Mouse (Mus musculus): ENCODE data around the gene Gli2. TPM values are rescaled to one million over a fixed set of nuclear protein-coding genes. Genes with fewer than 3 reads are reported as not detected.

The Gli2 gene
- total and polyA plus RNA-seq, 3 experiments: 1.5 to 11.3 TPM; not detected in 1

GRCm38 (mm10) chr1:119056491-119056890 is 3.1 kb upstream of the Gli2 start:
- no peak overlapping the region for H3K9ac ChIP-seq (ENCODE audit: control insufficient read depth, low read depth, low read length, poor library complexity, severe bottlenecking)
- no peak overlapping the region for H3K27ac ChIP-seq (ENCODE audit: control insufficient read depth, low read depth, low read length)
- no peak for DNase-seq (ENCODE audit: low read depth, low spot score)
- H3K4me3 ChIP-seq (ENCODE audit: control insufficient read depth in 1 of 2, insufficient read depth in 1 of 2, low read depth in 2 of 2, low read length in 2 of 2): no peak overlapping the region
- no peaks in the 10 kb centered on the region for H3K4me1 ChIP-seq (ENCODE audit: control insufficient read depth in 1 of 2, insufficient read depth in 2 of 2, low read length in 2 of 2)
- no peaks in the 10 kb centered on the region for H3K9me3 ChIP-seq (replicated peaks; ENCODE audit: insufficient read depth, low read length)
- no peak for TF ChIP-seq CHD2 (IDR thresholded peaks at IDR 0.05; ENCODE audit: low read length)
- no peak for TF ChIP-seq TAL1 (IDR thresholded peaks at IDR 0.05; ENCODE audit: low read length)
- TF ChIP-seq POLR2AphosphoS2 (IDR thresholded peaks at IDR 0.05; ENCODE audit: low read length): no peak
- no peak for TF ChIP-seq CTCF (IDR thresholded peaks at IDR 0.05 in 2 of 3, conservative IDR thresholded peaks at IDR 0.05 in 1 of 3; ENCODE audit: control insufficient read depth in 1 of 3, insufficient read depth in 1 of 3, low read depth in 2 of 3, low read length in 3 of 3, poor library complexity in 1 of 3, severe bottlenecking in 1 of 3)
- H3K36me3 ChIP-seq (ENCODE audit: control insufficient read depth in 1 of 2, insufficient read depth in 2 of 2, low read length in 2 of 2): no peaks in the 10 kb centered on the region
- H3K27me3 ChIP-seq (ENCODE audit: control insufficient read depth in 1 of 2, insufficient read depth in 2 of 2, low read length in 2 of 2): no peaks in the 10 kb centered on the region
- no peaks in the 10 kb centered on the region for H3K79me2 ChIP-seq (ENCODE audit: control insufficient read depth, insufficient read depth, low read length, poor library complexity)

- Histone ChIP-seq H3K27ac (ENCODE audit: control insufficient read depth, low read depth, low read length) (no peak overlapping the region), H3K4me3 (ENCODE audit: control insufficient read depth in 1 of 2, insufficient read depth in 1 of 2, low read depth in 2 of 2, low read length in 2 of 2) (no peak overlapping the region), H3K9me3 (replicated peaks; ENCODE audit: insufficient read depth, low read length) (no peaks in the 10 kb centered on the region), H3K36me3 (ENCODE audit: control insufficient read depth in 1 of 2, insufficient read depth in 2 of 2, low read length in 2 of 2) (no peaks in the 10 kb centered on the region), H3K27me3 (ENCODE audit: control insufficient read depth in 1 of 2, insufficient read depth in 2 of 2, low read length in 2 of 2) (no peaks in the 10 kb centered on the region), H3K9ac (ENCODE audit: control insufficient read depth, low read depth, low read length, poor library complexity, severe bottlenecking) (no peak overlapping the region), H3K79me2 (ENCODE audit: control insufficient read depth, insufficient read depth, low read length, poor library complexity) (no peaks in the 10 kb centered on the region), H3K4me1 (ENCODE audit: control insufficient read depth in 1 of 2, insufficient read depth in 2 of 2, low read length in 2 of 2) (no peaks in the 10 kb centered on the region)
- TF ChIP-seq RCOR1 (IDR thresholded peaks at IDR 0.05; ENCODE audit: low read depth, low read length) (no peak), MEF2A (IDR thresholded peaks at IDR 0.05; ENCODE audit: extremely low read depth, insufficient replicate concordance, low read depth, low read length, poor library complexity, severe bottlenecking) (no peak), CTCF (IDR thresholded peaks at IDR 0.05 in 2 of 3, conservative IDR thresholded peaks at IDR 0.05 in 1 of 3; ENCODE audit: control insufficient read depth in 1 of 3, insufficient read depth in 1 of 3, low read depth in 2 of 3, low read length in 3 of 3, poor library complexity in 1 of 3, severe bottlenecking in 1 of 3) (no peak), HCFC1 (IDR thresholded peaks at IDR 0.05; ENCODE audit: low read depth, low read length) (no peak), NRF1 (IDR thresholded peaks at IDR 0.05; ENCODE audit: insufficient read depth, low read depth, low read length, poor library complexity, severe bottlenecking) (no peak), ZKSCAN1 (IDR thresholded peaks at IDR 0.05; ENCODE audit: low read depth, low read length) (no peak), GATA1 (IDR thresholded peaks at IDR 0.05; ENCODE audit: low read depth, low read length) (no peak), RAD21 (IDR thresholded peaks at IDR 0.05; ENCODE audit: low read depth, low read length) (no peak), E2F4 (IDR thresholded peaks at IDR 0.05; ENCODE audit: borderline replicate concordance, low read depth, low read length) (no peak), USF1 (IDR thresholded peaks at IDR 0.05; ENCODE audit: low read depth, low read length) (no peak), CHD2 (IDR thresholded peaks at IDR 0.05; ENCODE audit: low read length) (no peak), SIN3A (IDR thresholded peaks at IDR 0.05; ENCODE audit: low read length) (no peak), BHLHE40 (IDR thresholded peaks at IDR 0.05; ENCODE audit: borderline replicate concordance, low read depth, low read length) (no peak), TCF12 (IDR thresholded peaks at IDR 0.05; ENCODE audit: low read depth, low read length) (no peak), MAFK (IDR thresholded peaks at IDR 0.05; ENCODE audit: borderline replicate concordance, low read depth, low read length) (no peak), SMC3 (IDR thresholded peaks at IDR 0.05; ENCODE audit: low read depth, low read length) (no peak), MAZ (IDR thresholded peaks at IDR 0.05; ENCODE audit: low read depth, low read length) (no peak)
- DNase-seq (ENCODE audit: low read depth, low spot score): no peak
Measured at GRCm38 (mm10) chr1:119055801-119056200, 2.4 kb upstream of the Gli2 start.

All from MEL (cell line).